Mouse (Mus musculus) embryo, embryonic 10.5 days (tissue): ENCODE measurements around the gene Psmc1.

Source experiments
- DNase-seq: peaks from one replicate; pipeline ENCODE4 v3.0.0-alpha.2; 2015; ENCODE audit warnings: low spot score

Gene Psmc1

GRCm38 (mm10) chr12:100172481-100172880 lies 62.5 kb downstream of the Psmc1 start:
- DNase-seq, result no peak
